Mouse (Mus musculus): ENCODE data around the gene Cyp1a1.

DNA sequence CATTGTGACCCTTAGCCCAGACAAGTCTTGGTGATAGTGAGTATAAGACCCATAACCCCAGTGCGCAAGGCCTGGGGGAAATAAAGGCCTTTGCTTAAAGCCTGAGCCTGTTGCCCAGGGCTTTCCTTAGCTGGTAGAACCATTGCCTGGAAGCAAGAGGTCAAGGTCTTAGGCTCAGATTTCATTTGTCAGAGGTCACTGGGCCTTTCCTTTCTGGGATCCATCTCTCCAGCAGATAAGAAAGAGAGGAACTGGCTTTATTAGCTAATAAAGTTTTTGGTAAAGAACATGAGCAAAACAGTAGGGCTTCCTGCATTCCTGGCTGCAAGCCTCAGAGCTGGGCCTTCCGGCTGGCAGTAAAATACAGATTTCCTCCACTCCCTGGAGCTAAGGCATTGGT, 6.4 kb downstream of the Cyp1a1 start:
- TF ChIP-seq CHD2 (IDR thresholded peaks at IDR 0.05; ENCODE audit: low read depth, low read length) (no peak), ZNF384 (IDR thresholded peaks at IDR 0.05; ENCODE audit: low read depth, low read length) (no peak)

All from ES-E14 (cell line).